Mouse (Mus musculus): ENCODE measurements at regions not wholly inside any gene's neighbourhood (a gene's known extent, or its start where the extent isn't known, plus 50 kb on each side); places are given as distances from the start of the nearest gene placed in this dataset.

DNA sequence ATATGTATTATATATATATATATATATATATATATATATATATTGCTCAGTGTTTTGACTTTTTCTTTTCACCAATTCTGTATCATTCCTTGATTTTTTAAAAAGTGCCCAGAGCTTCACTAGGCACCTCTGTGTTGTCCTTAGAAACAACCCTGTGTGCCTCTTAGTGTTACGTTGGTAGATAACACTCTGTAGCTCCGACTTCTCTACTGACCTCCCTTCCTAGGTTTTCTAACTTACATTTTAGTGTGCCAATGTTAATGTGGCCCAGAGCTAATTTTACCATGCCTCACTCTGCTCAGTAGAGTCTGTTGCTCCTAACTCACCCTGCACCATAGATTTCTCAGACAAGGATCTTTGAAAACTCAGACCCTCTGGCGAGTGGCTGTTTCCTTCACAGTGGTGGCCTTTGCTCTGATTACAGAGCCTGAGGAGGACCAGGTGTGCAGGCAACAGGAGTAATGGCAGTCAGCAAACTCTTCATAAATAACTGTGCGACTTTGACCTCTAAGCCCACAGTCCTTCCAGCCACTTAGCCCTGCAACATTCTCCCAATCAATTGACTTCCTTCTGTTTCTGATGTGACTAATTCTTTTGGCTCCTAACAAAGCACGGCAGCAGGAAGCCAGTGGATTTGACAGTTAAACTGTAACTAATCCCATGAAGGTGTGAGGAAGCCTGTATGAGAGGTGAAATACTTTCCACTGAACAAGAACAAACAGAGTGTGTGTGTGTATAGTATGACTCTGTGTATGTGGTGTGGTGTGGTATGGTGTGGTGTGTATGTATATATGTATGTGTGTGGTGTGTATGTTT lies 53.6 kb upstream of the Actr3 start:
- TF ChIP-seq POLR2A (IDR thresholded peaks at IDR 0.05; ENCODE audit: low read depth, low read length), result no peak; the same call in 1 of the 2 replicates
- no peak for TF ChIP-seq CTCF (IDR thresholded peaks at IDR 0.05; ENCODE audit: extremely low read depth, insufficient read length, insufficient replicate concordance, low read depth, low read length)
- Histone ChIP-seq H3K36me3 (ENCODE audit: control insufficient read depth, insufficient read depth, low read length) (no peaks in the 10 kb centered on the region), H3K4me3 (ENCODE audit: low read depth, low read length) (no peak overlapping the region), H3K27ac (ENCODE audit: insufficient read depth, low read depth, low read length) (peak overlapping the region; percentile 100), H3K4me1 (ENCODE audit: control insufficient read depth, insufficient read depth, insufficient read length, low read length) (peaks cover 9% of the 10 kb centered on the region), H3K27me3 (ENCODE audit: control insufficient read depth, insufficient read depth, low read length) (no peaks in the 10 kb centered on the region)
- WGBS, result 23% methylated on average over 5 of the region's 5 CpGs

DNA sequence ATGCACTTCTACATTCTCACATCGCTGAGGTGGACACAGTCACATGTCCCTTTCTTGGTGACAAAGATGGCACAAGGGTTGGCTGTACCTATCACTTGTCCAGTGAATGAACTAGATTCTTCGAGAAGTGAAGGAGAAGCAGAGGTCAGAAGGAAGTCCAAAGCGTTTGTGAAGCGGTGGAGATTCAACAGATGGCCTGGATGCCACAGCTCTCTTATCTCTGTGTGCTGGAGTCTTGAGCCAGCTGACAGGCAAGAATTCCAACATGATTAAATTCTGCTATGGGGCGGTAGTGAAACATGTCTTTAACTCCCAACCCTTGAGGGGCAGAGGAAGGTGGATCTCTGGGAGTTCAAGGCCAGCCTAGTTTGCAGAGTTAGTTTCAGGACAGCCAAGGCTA lies 55.5 kb upstream of the Actr3 start:
- peaks cover 11% of the 10 kb centered on the region for H3K4me1 ChIP-seq (ENCODE audit: control insufficient read depth, insufficient read depth, insufficient read length, low read length)
- no peak overlapping the region for H3K27ac ChIP-seq (ENCODE audit: insufficient read depth, low read depth, low read length)
- WGBS, result 59% methylated on average over 5 of the region's 5 CpGs
- no peaks in the 10 kb centered on the region for H3K36me3 ChIP-seq (ENCODE audit: control insufficient read depth, insufficient read depth, low read length)
- H3K27me3 ChIP-seq (ENCODE audit: control insufficient read depth, insufficient read depth, low read length), result no peaks in the 10 kb centered on the region
- no peak for TF ChIP-seq CTCF (IDR thresholded peaks at IDR 0.05; ENCODE audit: extremely low read depth, insufficient read length, insufficient replicate concordance, low read depth, low read length)
- no peak for TF ChIP-seq POLR2A (IDR thresholded peaks at IDR 0.05; ENCODE audit: low read depth, low read length)
- no peak overlapping the region for H3K4me3 ChIP-seq (ENCODE audit: low read depth, low read length)

DNA sequence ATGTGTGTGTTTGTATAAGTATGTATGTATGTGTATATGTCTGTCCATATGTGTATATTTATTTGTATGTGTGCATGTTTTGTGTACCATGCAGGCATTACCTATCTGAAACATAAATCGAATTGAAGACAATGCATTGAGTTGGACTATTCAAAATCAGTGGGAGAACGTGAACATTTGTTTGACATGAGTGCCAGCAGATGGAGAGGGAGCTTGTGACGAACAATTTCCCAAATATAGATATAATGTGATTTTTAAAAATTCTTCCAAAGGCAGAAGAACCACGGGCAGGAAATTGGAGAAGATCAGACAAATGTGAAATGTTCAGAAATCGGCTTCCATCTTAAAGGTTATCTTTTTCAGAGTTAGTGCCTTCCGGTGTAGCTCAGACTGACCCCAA lies 59.1 kb upstream of the Actr3 start:
- H3K4me1 ChIP-seq (ENCODE audit: control insufficient read depth, insufficient read depth, insufficient read length, low read length), result peaks cover 12% of the 10 kb centered on the region; the same call in 1 of the 2 replicates
- 90% methylated on average over 6 of the region's 6 CpGs for WGBS
- no peaks in the 10 kb centered on the region for H3K27me3 ChIP-seq (ENCODE audit: control insufficient read depth, insufficient read depth, low read length)
- H3K4me3 ChIP-seq (ENCODE audit: low read depth, low read length), result no peak overlapping the region
- TF ChIP-seq CTCF (IDR thresholded peaks at IDR 0.05; ENCODE audit: extremely low read depth, insufficient read length, insufficient replicate concordance, low read depth, low read length), result no peak
- no peaks in the 10 kb centered on the region for H3K36me3 ChIP-seq (ENCODE audit: control insufficient read depth, insufficient read depth, low read length)
- H3K27ac ChIP-seq (ENCODE audit: insufficient read depth, low read depth, low read length), result no peak overlapping the region

DNA sequence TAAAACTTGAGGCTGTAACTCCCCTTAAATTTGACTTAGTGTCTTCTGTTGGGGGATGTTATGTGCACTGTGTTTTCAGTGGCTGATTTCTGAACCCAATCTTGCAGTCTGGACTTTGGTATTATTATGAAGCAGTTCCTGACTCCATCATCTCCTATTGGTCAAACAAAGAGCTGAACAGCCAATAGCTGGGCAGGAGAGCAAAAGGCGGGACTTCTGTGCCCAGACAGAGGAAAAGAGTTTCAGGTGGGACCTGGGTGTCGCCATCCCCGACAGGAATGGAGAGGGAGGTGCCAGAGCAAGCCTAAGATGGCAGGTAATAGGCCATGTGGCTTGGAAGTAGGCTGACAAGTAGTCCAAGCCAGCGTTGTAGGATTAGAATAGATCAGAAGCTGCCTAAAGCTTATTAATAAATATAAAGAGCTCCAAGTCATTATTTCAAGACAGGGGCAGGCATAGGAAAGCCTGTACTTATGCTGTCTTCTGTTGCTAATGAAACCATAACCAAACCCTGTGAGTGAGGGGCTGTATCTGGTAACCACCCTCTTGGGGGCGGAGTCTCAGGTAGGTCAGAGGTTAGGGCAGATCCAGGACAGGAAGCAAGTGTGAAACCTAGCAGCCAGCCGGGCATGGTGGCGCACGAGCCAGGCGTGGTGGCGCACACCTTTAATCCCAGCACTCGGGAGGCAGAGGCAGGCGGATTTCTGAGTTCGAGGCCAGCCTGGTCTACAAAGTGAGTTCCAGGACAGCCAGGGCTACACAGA lies 60.0 kb upstream of the Actr3 start:
- no peaks in the 10 kb centered on the region for H3K27me3 ChIP-seq (ENCODE audit: control insufficient read depth, insufficient read depth, low read length)
- H3K27ac ChIP-seq (ENCODE audit: insufficient read depth, low read depth, low read length), result no peak overlapping the region
- TF ChIP-seq CTCF (IDR thresholded peaks at IDR 0.05; ENCODE audit: extremely low read depth, insufficient read length, insufficient replicate concordance, low read depth, low read length) (no peak), POLR2A (IDR thresholded peaks at IDR 0.05; ENCODE audit: low read depth, low read length) (no peak)
- H3K4me1 ChIP-seq (ENCODE audit: control insufficient read depth, insufficient read depth, insufficient read length, low read length), result peaks cover 9% of the 10 kb centered on the region; the same call in 1 of the 2 replicates
- 78% methylated on average over 13 of the region's 13 CpGs for WGBS
- H3K4me3 ChIP-seq (ENCODE audit: low read depth, low read length), result no peak overlapping the region
- no peaks in the 10 kb centered on the region for H3K36me3 ChIP-seq (ENCODE audit: control insufficient read depth, insufficient read depth, low read length)

DNA sequence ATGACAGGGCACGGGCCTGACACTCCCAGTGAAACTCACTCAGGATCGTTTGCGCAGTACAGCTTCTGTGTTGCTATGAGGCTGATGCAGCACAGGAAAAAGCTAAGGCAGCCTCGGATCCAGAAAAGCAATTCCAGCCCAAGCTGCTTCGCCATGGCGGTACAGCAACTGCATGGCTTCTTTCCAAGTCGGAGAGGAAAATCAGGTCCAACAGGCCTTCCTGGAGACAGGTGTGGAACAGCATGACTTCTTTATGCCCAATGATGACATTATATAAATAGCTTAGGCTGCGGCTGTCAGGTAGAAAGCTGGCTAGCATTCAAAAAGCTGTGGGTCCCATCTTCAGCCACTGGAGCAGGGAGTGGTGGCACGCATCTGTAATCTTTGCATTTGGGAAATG lies 61.5 kb upstream of the Actr3 start:
- Histone ChIP-seq H3K27ac (ENCODE audit: insufficient read depth, low read depth, low read length) (no peak overlapping the region), H3K27me3 (ENCODE audit: control insufficient read depth, insufficient read depth, low read length) (no peaks in the 10 kb centered on the region), H3K36me3 (ENCODE audit: control insufficient read depth, insufficient read depth, low read length) (no peaks in the 10 kb centered on the region), H3K4me3 (ENCODE audit: low read depth, low read length) (no peak overlapping the region), H3K4me1 (ENCODE audit: control insufficient read depth, insufficient read depth, insufficient read length, low read length) (peaks cover 16% of the 10 kb centered on the region; the same call in 1 of the 2 replicates)
- TF ChIP-seq CTCF (IDR thresholded peaks at IDR 0.05; ENCODE audit: extremely low read depth, insufficient read length, insufficient replicate concordance, low read depth, low read length), result no peak
- no peak for TF ChIP-seq POLR2A (IDR thresholded peaks at IDR 0.05; ENCODE audit: low read depth, low read length)
- WGBS, result 30% methylated on average over 9 of the region's 9 CpGs

DNA sequence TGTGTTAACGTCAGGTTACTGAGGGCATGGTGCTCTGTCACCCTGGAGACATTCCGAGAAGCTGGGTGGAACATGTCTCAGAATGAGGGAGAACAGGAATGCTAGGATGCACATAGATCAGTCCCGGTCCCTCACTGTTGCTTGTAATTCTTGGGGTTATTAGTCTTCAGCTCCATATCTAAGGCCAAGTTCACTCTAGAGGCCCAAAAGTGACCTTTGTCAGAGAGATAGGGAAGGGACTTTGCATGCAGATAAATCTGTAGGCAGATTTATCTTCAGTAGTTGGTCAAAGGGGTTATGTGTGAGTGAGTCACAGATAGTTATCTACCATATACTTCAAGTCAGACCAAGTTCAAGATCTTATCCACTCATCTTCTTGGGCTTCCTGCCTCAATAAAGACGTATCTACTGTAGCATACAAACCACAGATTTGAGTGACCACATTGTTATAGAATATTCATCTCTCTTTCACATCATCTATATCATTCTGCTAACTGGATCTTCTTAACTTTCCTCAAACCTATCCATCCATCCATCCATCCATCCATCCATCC lies 58.4 kb upstream of the Slc35f5 start:
- WGBS, result 69% methylated on average over 4 of the region's 4 CpGs
- Histone ChIP-seq H3K36me3 (ENCODE audit: control insufficient read depth, insufficient read depth, low read length) (no peaks in the 10 kb centered on the region), H3K4me3 (ENCODE audit: low read depth, low read length) (no peak overlapping the region), H3K27me3 (ENCODE audit: control insufficient read depth, insufficient read depth, low read length) (no peaks in the 10 kb centered on the region), H3K27ac (ENCODE audit: insufficient read depth, low read depth, low read length) (peak overlapping the region; percentile 79; the same call in 1 of the 2 replicates), H3K4me1 (ENCODE audit: control insufficient read depth, insufficient read depth, insufficient read length, low read length) (peaks cover 8% of the 10 kb centered on the region; the same call in 1 of the 2 replicates)
- TF ChIP-seq CTCF (IDR thresholded peaks at IDR 0.05; ENCODE audit: extremely low read depth, insufficient read length, insufficient replicate concordance, low read depth, low read length) (no peak), POLR2A (IDR thresholded peaks at IDR 0.05; ENCODE audit: low read depth, low read length) (no peak)

DNA sequence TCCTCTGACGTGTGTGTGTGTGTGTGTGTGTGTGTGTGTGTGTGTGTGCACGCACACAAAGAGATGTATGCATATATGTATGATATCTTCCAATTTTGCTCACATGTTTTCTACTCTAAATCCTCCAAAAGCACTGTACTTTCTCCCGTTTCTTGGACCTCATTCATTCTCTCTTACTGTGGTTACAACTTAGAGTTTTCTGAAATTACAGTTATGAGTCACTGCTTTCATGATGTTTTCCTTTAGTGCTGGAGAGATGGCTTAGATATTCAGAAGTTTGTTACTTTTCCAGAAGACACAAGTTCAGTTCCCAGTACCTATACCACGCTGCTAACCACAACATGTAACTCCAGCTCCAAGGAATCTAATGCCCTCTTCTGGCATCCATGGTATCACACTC lies 56.5 kb upstream of the Slc35f5 start:
- Histone ChIP-seq H3K27ac (ENCODE audit: insufficient read depth, low read depth, low read length) (no peak overlapping the region; the same call in 1 of the 2 replicates), H3K4me1 (ENCODE audit: control insufficient read depth, insufficient read depth, insufficient read length, low read length) (peaks cover 8% of the 10 kb centered on the region; the same call in 1 of the 2 replicates), H3K27me3 (ENCODE audit: control insufficient read depth, insufficient read depth, low read length) (no peaks in the 10 kb centered on the region), H3K4me3 (ENCODE audit: low read depth, low read length) (no peak overlapping the region), H3K36me3 (ENCODE audit: control insufficient read depth, insufficient read depth, low read length) (no peaks in the 10 kb centered on the region)
- WGBS, result 81% methylated on average over 4 of the region's 4 CpGs
- no peak for TF ChIP-seq POLR2A (IDR thresholded peaks at IDR 0.05; ENCODE audit: low read depth, low read length)
- no peak for TF ChIP-seq CTCF (IDR thresholded peaks at IDR 0.05; ENCODE audit: extremely low read depth, insufficient read length, insufficient replicate concordance, low read depth, low read length)
